Mouse (Mus musculus) midbrain, embryonic 12.5 days (tissue): ENCODE results near the gene Foxc2. TPM values are rescaled to one million over a fixed set of nuclear protein-coding genes. Genes with fewer than 3 reads are reported as not detected.

Experiments
- ATAC-seq: fragments of 200-750 bp; cut with Nextera tagmentation; 2 replicates; pipeline ENCODE4 v1.8.0; 2017; ENCODE audit warnings: low read depth, moderate TSS enrichment, moderate library complexity; ENCODE audit not compliant: low FRiP score
- H3K27ac ChIP-seq: fragments of 300-500 bp; sonication (generic); replicated peaks from 2 replicates; pipeline ENCODE4 v1.5.1; 2016; ENCODE audit warnings: mild to moderate bottlenecking
- H3K27me3 ChIP-seq: fragments of 300-500 bp; sonication (generic); 2 replicates; pipeline ENCODE4 v1.6.1; 2016; ENCODE audit warnings: mild to moderate bottlenecking
- H3K36me3 ChIP-seq: fragments of 300-500 bp; sonication (generic); 2 replicates; pipeline ENCODE4 v1.6.1; 2016
- H3K4me1 ChIP-seq: fragments of 300-500 bp; sonication (generic); 2 replicates; pipeline ENCODE4 v1.6.1; 2016
- H3K4me2 ChIP-seq: fragments of 300-500 bp; sonication (generic); replicated peaks from 2 replicates; pipeline ENCODE4 v1.6.1; 2016; ENCODE audit warnings: mild to moderate bottlenecking, moderate library complexity
- H3K4me3 ChIP-seq: fragments of 300-500 bp; sonication (generic); 2 replicates; pipeline ENCODE4 v1.5.1; 2016; ENCODE audit warnings: mild to moderate bottlenecking
- H3K9ac ChIP-seq: fragments of 300-500 bp; sonication (generic); replicated peaks from 2 replicates; pipeline ENCODE4 v1.6.1; 2016; ENCODE audit warnings: mild to moderate bottlenecking, moderate library complexity
- H3K9me3 ChIP-seq: fragments of 300-500 bp; sonication (generic); 2 replicates; pipeline ENCODE4 v1.6.1; 2016; ENCODE audit warnings: mild to moderate bottlenecking
- WGBS: fragments of 180-500 bp; shearing (Covaris S2); methylation state at CpG from one replicate; pipeline ENCODE4 v1.1.7; 2016; 5-methylcytosine and 5-hydroxymethylcytosine counted together
- polyA plus RNA-seq: library from polyadenylated mRNA; unstranded; fragments of >200 nt; fragmentation: Nextera tagmentation; extraction: Ambion mirVana; gene quantifications from 2 replicates; pipeline ENCODE4 v1.2.1, GENCODE M21; 2016

Gene Foxc2
- polyA plus RNA-seq, 1 experiment from 2014 or later = 17.4 TPM

- WGBS = 2% methylated on average over 40 of the region's 40 CpGs
- Histone ChIP-seq H3K36me3 (no peaks in the 10 kb centered on the region), H3K4me1 (peaks cover 10% of the 10 kb centered on the region), H3K9ac (no peak overlapping the region), H3K4me2 (no peak overlapping the region), H3K27me3 (peaks cover 98% of the 10 kb centered on the region), H3K4me3 (no peak overlapping the region), H3K9me3 (no peaks in the 10 kb centered on the region), H3K27ac (no peak overlapping the region)
- no peak for ATAC-seq
Measured at GRCm38 (mm10) chr8:121088871-121089630, 26.9 kb upstream of the Foxc2 start.

GRCm38 (mm10) chr8:121089631-121090380, 26.2 kb upstream of the Foxc2 start:
- Histone ChIP-seq H3K9me3 (no peaks in the 10 kb centered on the region), H3K27ac (no peak overlapping the region), H3K9ac (no peak overlapping the region), H3K4me3 (no peak overlapping the region), H3K36me3 (no peaks in the 10 kb centered on the region), H3K27me3 (peaks cover 96% of the 10 kb centered on the region), H3K4me2 (no peak overlapping the region), H3K4me1 (peaks cover 3% of the 10 kb centered on the region)
- no peak for ATAC-seq
- WGBS = 1% methylated on average over 32 of the region's 32 CpGs

GRCm38 (mm10) chr8:121090716-121091115, 25.3 kb upstream of the Foxc2 start:
- no peaks in the 10 kb centered on the region for H3K9me3 ChIP-seq
- H3K9ac ChIP-seq = no peak overlapping the region
- H3K36me3 ChIP-seq = no peaks in the 10 kb centered on the region
- no peak overlapping the region for H3K4me2 ChIP-seq
- no peak overlapping the region for H3K27ac ChIP-seq
- peaks cover 87% of the 10 kb centered on the region for H3K27me3 ChIP-seq
- no peaks in the 10 kb centered on the region for H3K4me1 ChIP-seq
- H3K4me3 ChIP-seq = no peak overlapping the region
- WGBS = 0% methylated on average over 1 of the region's 1 CpGs
- no peak for ATAC-seq

GRCm38 (mm10) chr8:121092141-121092540, 23.8 kb upstream of the Foxc2 start:
- Histone ChIP-seq H3K27me3 (peaks cover 73% of the 10 kb centered on the region), H3K27ac (no peak overlapping the region), H3K4me2 (no peak overlapping the region), H3K9me3 (no peaks in the 10 kb centered on the region), H3K36me3 (peaks cover 10% of the 10 kb centered on the region), H3K4me3 (no peak overlapping the region), H3K4me1 (no peaks in the 10 kb centered on the region), H3K9ac (no peak overlapping the region)
- ATAC-seq = no peak
- 34% methylated on average over 6 of the region's 6 CpGs for WGBS

GRCm38 (mm10) chr8:121092627-121093026, 23.3 kb upstream of the Foxc2 start:
- Histone ChIP-seq H3K9ac (no peak overlapping the region), H3K27me3 (peaks cover 68% of the 10 kb centered on the region), H3K27ac (no peak overlapping the region), H3K36me3 (peaks cover 15% of the 10 kb centered on the region), H3K4me3 (no peak overlapping the region), H3K4me1 (no peaks in the 10 kb centered on the region), H3K9me3 (no peaks in the 10 kb centered on the region), H3K4me2 (no peak overlapping the region)
- WGBS = 4% methylated on average over 16 of the region's 16 CpGs
- peak; percentile 71 for ATAC-seq

- 70% methylated on average over 6 of the region's 6 CpGs for WGBS
- no peaks in the 10 kb centered on the region for H3K9me3 ChIP-seq
- H3K27ac ChIP-seq = no peak overlapping the region
- peaks cover 60% of the 10 kb centered on the region for H3K27me3 ChIP-seq
- no peak overlapping the region for H3K4me3 ChIP-seq
- ATAC-seq = no peak
- H3K4me2 ChIP-seq = no peak overlapping the region
- H3K9ac ChIP-seq = no peak overlapping the region
- no peaks in the 10 kb centered on the region for H3K4me1 ChIP-seq
- peaks cover 24% of the 10 kb centered on the region for H3K36me3 ChIP-seq
Measured at GRCm38 (mm10) chr8:121093496-121093895, 22.5 kb upstream of the Foxc2 start.

GRCm38 (mm10) chr8:121104049-121104818, 11.7 kb upstream of the Foxc2 start:
- H3K4me3 ChIP-seq = no peak overlapping the region
- H3K4me1 ChIP-seq = peaks cover 13% of the 10 kb centered on the region
- H3K36me3 ChIP-seq = peaks cover 60% of the 10 kb centered on the region
- no peak overlapping the region for H3K27ac ChIP-seq
- no peaks in the 10 kb centered on the region for H3K9me3 ChIP-seq
- no peak overlapping the region for H3K4me2 ChIP-seq
- no peaks in the 10 kb centered on the region for H3K27me3 ChIP-seq
- H3K9ac ChIP-seq = no peak overlapping the region
- 0 out of 2 replicates have a peak, but pooled peaks have one; percentile 28 for ATAC-seq
- 52% methylated on average over 17 of the region's 17 CpGs for WGBS

- ATAC-seq = peak; percentile 95
- H3K4me3 ChIP-seq = peak within 1 kb of the TSS; percentile 77
- peaks cover 22% of the 10 kb centered on the region for H3K36me3 ChIP-seq
- peak within 1 kb of the TSS; percentile 71 for H3K4me2 ChIP-seq
- peaks cover 35% of the 10 kb centered on the region for H3K27me3 ChIP-seq
- peak within 1 kb of the TSS; percentile 87 for H3K9ac ChIP-seq
- H3K9me3 ChIP-seq = no peaks in the 10 kb centered on the region
- WGBS = 3% methylated on average over 75 of the region's 75 CpGs
- H3K27ac ChIP-seq = peak within 1 kb of the TSS; percentile 78
- H3K4me1 ChIP-seq = peaks cover 13% of the 10 kb centered on the region
Measured at GRCm38 (mm10) chr8:121107668-121108656, 8.0 kb upstream of the Foxc2 start, which contains the start of gene Mthfsd. Gene Mthfsd (minus strand): TSS chr8:121108392.

- WGBS = 15% methylated on average over 5 of the region's 5 CpGs
- Histone ChIP-seq H3K4me2 (peak overlapping the region; percentile 71), H3K27ac (no peak overlapping the region), H3K27me3 (peaks cover 42% of the 10 kb centered on the region), H3K4me1 (peaks cover 16% of the 10 kb centered on the region), H3K4me3 (peak overlapping the region; percentile 77), H3K36me3 (peaks cover 17% of the 10 kb centered on the region), H3K9me3 (no peaks in the 10 kb centered on the region), H3K9ac (peak overlapping the region; percentile 87; the same call in 1 of the 2 replicates)
- no peak for ATAC-seq
Measured at GRCm38 (mm10) chr8:121108657-121109056, 7.3 kb upstream of the Foxc2 start.

GRCm38 (mm10) chr8:121111145-121111907, 4.6 kb upstream of the Foxc2 start:
- Histone ChIP-seq H3K36me3 (no peaks in the 10 kb centered on the region), H3K9ac (0 out of 2 replicates have a peak overlapping the region, but pooled peaks have one; percentile 0), H3K27me3 (peaks cover 67% of the 10 kb centered on the region), H3K4me1 (peaks cover 20% of the 10 kb centered on the region), H3K27ac (no peak overlapping the region), H3K9me3 (no peaks in the 10 kb centered on the region), H3K4me3 (no peak overlapping the region), H3K4me2 (no peak overlapping the region)
- no peak for ATAC-seq
- 50% methylated on average over 7 of the region's 7 CpGs for WGBS
